Mouse (Mus musculus) testis, adult 2 months (tissue): ENCODE data around the gene B3gat3.

ENCODE experiments used
- CTCF ChIP-seq: fragments of 200-500 bp; IDR thresholded peaks from 2 replicates; pipeline ENCODE4 v1.5.1; 2012; ENCODE audit warnings: low read depth, mild to moderate bottlenecking, inconsistent platforms, low read length, moderate library complexity; ENCODE audit not compliant: control insufficient read depth, insufficient read depth, insufficient replicate concordance
- POLR2A ChIP-seq: fragments of 200-500 bp; IDR thresholded peaks from 2 replicates; pipeline ENCODE4 v1.6.1; 2012; ENCODE audit warnings: low read depth, mild to moderate bottlenecking, inconsistent platforms, low read length, moderate library complexity; ENCODE audit not compliant: control insufficient read depth

- TF ChIP-seq CTCF (no peak), POLR2A (no peak)
Measured at GRCm38 (mm10) chr19:8928689-8929223, 8.6 kb downstream of the B3gat3 start.
